Mouse (Mus musculus) myocyte (in vitro differentiated cells): ENCODE results near the gene Prr12. TPM values are rescaled to one million over a fixed set of nuclear protein-coding genes. Genes with fewer than 3 reads are reported as not detected.
"Not testable (repeated sequence)": the region's sequence is repeated elsewhere in the genome, so short reads cannot be mapped to it uniquely, and the experiment has no call there.

ENCODE experiments used
- H3K27me3 ChIP-seq: one replicate; pipeline ENCODE4 v1.6.1; 2011; ENCODE audit not compliant: control insufficient read depth, insufficient read depth, insufficient read length
- H3K36me3 ChIP-seq: one replicate; pipeline ENCODE4 v1.6.1; 2011; ENCODE audit not compliant: control insufficient read depth, insufficient read depth
- H3K4me2 ChIP-seq: one replicate; pipeline ENCODE4 v1.6.1; 2011; ENCODE audit warnings: low read depth, control low read depth
- H3K4me3 ChIP-seq: one replicate; pipeline ENCODE4 v1.5.1; 2011; ENCODE audit warnings: mild to moderate bottlenecking, control low read depth, moderate library complexity
- H3K79me2 ChIP-seq: one replicate; pipeline ENCODE4 v1.6.1; 2011; ENCODE audit not compliant: control insufficient read depth, insufficient read depth
- H3ac ChIP-seq: one replicate; pipeline ENCODE4 v1.6.1; 2011; ENCODE audit not compliant: control insufficient read depth, insufficient read length
- CEBPB ChIP-seq: IDR thresholded peaks from 2 replicates; pipeline ENCODE4 v1.6.1; 2011; ENCODE audit warnings: mild to moderate bottlenecking, moderate library complexity; ENCODE audit not compliant: poor library complexity, insufficient read depth, severe bottlenecking
- E2F4 ChIP-seq: IDR thresholded peaks from one replicate; pipeline ENCODE4 v1.6.1; 2011; ENCODE audit warnings: mild to moderate bottlenecking, control low read depth, moderate library complexity; ENCODE audit not compliant: insufficient read depth
- MAX ChIP-seq: IDR thresholded peaks from one replicate; pipeline ENCODE4 v1.6.1; 2011; ENCODE audit warnings: low read depth, mild to moderate bottlenecking, control low read depth
- MYOD1 ChIP-seq, 3 experiments: IDR thresholded peaks; one replicate each; pipeline ENCODE4 v1.6.1; 2011; ENCODE audit warnings: control low read depth in 2 of 3, low read depth in 2 of 3, mild to moderate bottlenecking in 2 of 3, moderate library complexity in 1 of 3; ENCODE audit not compliant: insufficient read length in 2 of 3, control insufficient read depth in 1 of 3
- MYOG ChIP-seq, 3 experiments: IDR thresholded peaks; one replicate each; pipeline ENCODE4 v1.6.1; 2011; ENCODE audit warnings: control low read depth in 2 of 3, low read depth in 2 of 3, mild to moderate bottlenecking in 2 of 3; ENCODE audit not compliant: insufficient read length in 2 of 3, control insufficient read depth in 1 of 3, insufficient read depth in 1 of 3
- POLR2A ChIP-seq: IDR thresholded peaks from one replicate; pipeline ENCODE4 v1.6.1; 2011; ENCODE audit warnings: low read depth, mild to moderate bottlenecking, control low read depth, moderate library complexity; ENCODE audit not compliant: insufficient read length
- POLR2AphosphoS2 ChIP-seq: IDR thresholded peaks from one replicate; pipeline ENCODE4 v1.6.1; 2011; ENCODE audit warnings: low read depth, control low read depth; ENCODE audit not compliant: insufficient read length
- REST ChIP-seq: IDR thresholded peaks from one replicate; pipeline ENCODE4 v1.6.1; 2011; ENCODE audit warnings: mild to moderate bottlenecking, control low read depth, moderate library complexity; ENCODE audit not compliant: insufficient read depth, insufficient read length
- SRF ChIP-seq: IDR thresholded peaks from one replicate; pipeline ENCODE4 v1.6.1; 2011; ENCODE audit warnings: low read depth; ENCODE audit not compliant: control insufficient read depth, insufficient read length
- TCF12 ChIP-seq: IDR thresholded peaks from one replicate; pipeline ENCODE4 v1.6.1; 2011; ENCODE audit warnings: mild to moderate bottlenecking, control low read depth; ENCODE audit not compliant: poor library complexity, insufficient read depth, severe bottlenecking
- TCF3 ChIP-seq: IDR thresholded peaks from one replicate; pipeline ENCODE4 v1.6.1; 2011; ENCODE audit warnings: low read depth, control low read depth; ENCODE audit not compliant: insufficient read length
- USF1 ChIP-seq: IDR thresholded peaks from one replicate; pipeline ENCODE4 v1.6.1; 2011; ENCODE audit warnings: low read depth, mild to moderate bottlenecking, control low read depth, moderate library complexity
- polyA plus RNA-seq: library from polyadenylated mRNA; unstranded; fragments of >200 nt; fragmentation: generic; extraction: Trizol; gene quantifications from one replicate; pipeline ENCODE4 v1.2.1, GENCODE M21; 2012; ENCODE audit warnings: missing spikeins

Gene Prr12
- 10.2 TPM for polyA plus RNA-seq

GRCm38 (mm10) chr7:45052862-45053116, at the start of gene Prr12:
Prr12 (minus strand) TSS chr7:45052881.
- peak within 1 kb of the TSS; percentile 98 for H3K4me2 ChIP-seq
- peaks cover 13% of the 10 kb centered on the region for H3K79me2 ChIP-seq
- no peaks in the 10 kb centered on the region for H3K27me3 ChIP-seq
- peak within 1 kb of the TSS; percentile 42 for H3ac ChIP-seq
- H3K4me3 ChIP-seq, result peak within 1 kb of the TSS; percentile 58
- no peak for TF ChIP-seq USF1
- TF ChIP-seq CEBPB, result no peak
- TF ChIP-seq SRF, result no peak
- TF ChIP-seq TCF12, result no peak
- TF ChIP-seq POLR2AphosphoS2, result no peak
- no peak for TF ChIP-seq MYOD1 (IDR thresholded peaks at IDR 0.05; ENCODE audit: control insufficient read depth in 1 of 3, insufficient read length in 2 of 3, low read depth in 2 of 3)
- no peak for TF ChIP-seq REST
- no peak for TF ChIP-seq MYOG (IDR thresholded peaks at IDR 0.05; ENCODE audit: control insufficient read depth in 1 of 3, insufficient read depth in 1 of 3, insufficient read length in 2 of 3, low read depth in 2 of 3)
- TF ChIP-seq E2F4, result no peak
- TF ChIP-seq TCF3, result no peak
- TF ChIP-seq MAX, result no peak
- TF ChIP-seq POLR2A, result no peak
- H3K36me3 ChIP-seq, result no peaks in the 10 kb centered on the region

DNA sequence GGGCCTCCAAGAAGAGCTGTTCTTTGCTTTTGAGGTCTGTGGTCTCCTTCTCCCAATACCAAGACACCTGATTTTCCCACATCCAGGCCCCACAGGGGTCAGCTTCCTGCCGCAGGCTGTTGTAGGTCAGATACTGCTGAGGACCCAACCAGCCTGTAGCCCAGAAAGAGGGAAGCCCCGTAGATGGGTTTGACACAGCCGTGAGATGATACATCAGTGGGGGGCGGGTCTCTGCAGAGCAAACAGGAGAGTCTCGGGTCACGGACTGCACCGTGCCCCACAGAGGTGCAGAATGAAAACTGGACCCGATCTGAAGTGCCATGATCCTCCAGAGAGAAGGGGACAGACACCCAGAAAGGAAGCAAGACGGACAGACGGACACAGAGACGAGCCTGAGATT, 49.8 kb upstream of the Prr12 start:
- H3K27me3 ChIP-seq, result no peaks in the 10 kb centered on the region
- H3K36me3 ChIP-seq, result no peaks in the 10 kb centered on the region
- no peak overlapping the region for H3ac ChIP-seq
- H3K79me2 ChIP-seq, result no peaks in the 10 kb centered on the region
- peak overlapping the region; percentile 22 for H3K4me3 ChIP-seq
- no peak for TF ChIP-seq TCF3
- TF ChIP-seq TCF12, result no peak
- TF ChIP-seq SRF, result no peak
- TF ChIP-seq MYOG (IDR thresholded peaks at IDR 0.05; ENCODE audit: control insufficient read depth in 1 of 3, insufficient read depth in 1 of 3, insufficient read length in 2 of 3, low read depth in 2 of 3), result no peak
- TF ChIP-seq REST, result no peak
- TF ChIP-seq POLR2AphosphoS2, result no peak
- no peak for TF ChIP-seq E2F4
- TF ChIP-seq USF1, result no peak
- no peak for TF ChIP-seq POLR2A
- TF ChIP-seq MYOD1 (IDR thresholded peaks at IDR 0.05; ENCODE audit: control insufficient read depth in 1 of 3, insufficient read length in 2 of 3, low read depth in 2 of 3), result no peak
- H3K4me2 ChIP-seq, result peak overlapping the region; percentile 82

DNA sequence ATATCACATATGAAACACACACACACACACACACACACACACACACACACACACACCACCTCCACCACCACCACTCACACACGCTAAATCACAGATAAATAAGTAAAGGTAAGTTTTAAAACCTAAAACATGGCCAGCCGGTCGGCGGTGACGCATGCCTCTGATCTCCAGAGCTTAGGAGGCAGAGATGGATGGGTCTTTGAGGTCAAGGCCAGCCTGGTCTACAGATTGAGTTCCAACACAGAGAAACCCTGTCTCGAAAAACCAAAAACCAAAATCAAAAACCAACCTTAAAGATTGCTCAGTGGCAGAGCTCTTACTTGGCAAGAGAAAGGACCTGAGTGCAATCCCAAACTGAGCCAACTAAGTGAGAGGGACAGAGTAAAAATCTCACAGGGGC, 47.4 kb upstream of the Prr12 start:
- TF ChIP-seq USF1 (no peak), SRF (no peak), REST (no peak), POLR2AphosphoS2 (no peak), MAX (no peak), TCF12 (no peak), E2F4 (no peak), MYOG (IDR thresholded peaks at IDR 0.05; ENCODE audit: control insufficient read depth in 1 of 3, insufficient read depth in 1 of 3, insufficient read length in 2 of 3, low read depth in 2 of 3) (no peak), MYOD1 (IDR thresholded peaks at IDR 0.05; ENCODE audit: control insufficient read depth in 1 of 3, insufficient read length in 2 of 3, low read depth in 2 of 3) (no peak), CEBPB (no peak), POLR2A (no peak), TCF3 (no peak)
- Histone ChIP-seq H3K36me3 (no peaks in the 10 kb centered on the region), H3K4me3 (no peak overlapping the region)

GRCm38 (mm10) chr7:45098541-45099240, 46.0 kb upstream of the Prr12 start:
- TF ChIP-seq CEBPB (no peak), REST (no peak), SRF (no peak), TCF3 (no peak)
- Histone ChIP-seq H3ac (no peak overlapping the region), H3K27me3 (no peaks in the 10 kb centered on the region), H3K4me3 (no peak overlapping the region), H3K79me2 (no peaks in the 10 kb centered on the region), H3K4me2 (no peak overlapping the region), H3K36me3 (no peaks in the 10 kb centered on the region)

More for the DNA sequence above, 47.4 kb upstream of the Prr12 start:
- Histone ChIP-seq H3ac (no peak overlapping the region), H3K4me2 (no peak overlapping the region), H3K79me2 (no peaks in the 10 kb centered on the region), H3K27me3 (no peaks in the 10 kb centered on the region)

DNA sequence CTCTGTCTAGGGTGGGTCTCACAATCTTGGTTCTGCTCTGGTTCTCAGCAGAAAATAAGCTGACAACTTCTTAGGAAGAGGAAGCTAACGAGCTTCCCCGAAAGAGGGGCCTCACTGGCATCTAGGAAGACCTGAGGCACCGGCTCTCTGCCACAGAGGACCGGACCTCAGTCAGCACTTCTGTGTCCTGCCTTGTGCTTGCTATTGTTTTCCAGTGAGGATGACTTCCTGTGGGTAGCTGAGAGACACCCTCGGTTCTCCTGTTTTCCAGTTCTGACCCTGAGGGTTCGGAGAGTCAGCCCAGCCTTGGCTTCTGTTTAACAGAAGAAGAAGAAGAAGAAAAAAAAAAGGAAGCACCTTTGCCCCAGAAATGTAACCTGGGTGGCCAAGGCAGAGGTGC, 44.8 kb upstream of the Prr12 start:
- no peaks in the 10 kb centered on the region for H3K36me3 ChIP-seq
- H3K79me2 ChIP-seq, result no peaks in the 10 kb centered on the region
- H3K4me2 ChIP-seq, result no peak overlapping the region
- H3ac ChIP-seq, result no peak overlapping the region
- no peak for TF ChIP-seq MYOG (IDR thresholded peaks at IDR 0.05; ENCODE audit: control insufficient read depth in 1 of 3, insufficient read depth in 1 of 3, insufficient read length in 2 of 3, low read depth in 2 of 3)
- TF ChIP-seq E2F4, result no peak
- no peak for TF ChIP-seq SRF
- TF ChIP-seq TCF3, result no peak
- no peak overlapping the region for H3K4me3 ChIP-seq
- H3K27me3 ChIP-seq, result no peaks in the 10 kb centered on the region

GRCm38 (mm10) chr7:45095965-45096364, 43.3 kb upstream of the Prr12 start:
- not testable (repeated sequence) for H3K4me2 ChIP-seq, H3K36me3 ChIP-seq, H3ac ChIP-seq, H3K4me3 ChIP-seq, H3K79me2 ChIP-seq, H3K27me3 ChIP-seq
